Mouse (Mus musculus): ENCODE measurements around the gene Snapin. TPM values are rescaled to one million over a fixed set of nuclear protein-coding genes. Genes with fewer than 3 reads are reported as not detected.

Gene Snapin
- total RNA-seq, 2 experiments from 2014 or later: 31.7 to 35.5 TPM

DNA sequence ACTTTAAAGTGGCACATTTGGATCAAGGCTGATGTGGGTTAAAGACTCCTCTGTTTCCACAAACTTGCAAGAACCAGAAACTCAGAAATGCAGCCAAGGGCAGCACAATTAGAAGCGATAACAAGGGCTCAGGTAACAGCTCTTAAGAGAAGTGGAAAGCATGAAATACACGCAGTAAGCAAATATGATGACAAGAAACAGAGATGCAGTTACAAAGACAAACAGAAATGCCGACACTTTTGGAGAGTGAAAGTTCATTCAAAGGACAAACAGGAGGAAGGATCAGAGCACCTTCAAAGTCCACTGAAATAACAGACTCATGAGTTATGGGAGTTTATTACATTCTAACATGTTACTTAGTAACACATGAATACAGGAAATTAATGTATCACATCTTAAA is 15.5 kb upstream of the Snapin start:
- no peak for ATAC-seq (replicated peaks; ENCODE audit: poor library complexity, severe bottlenecking)

DNA sequence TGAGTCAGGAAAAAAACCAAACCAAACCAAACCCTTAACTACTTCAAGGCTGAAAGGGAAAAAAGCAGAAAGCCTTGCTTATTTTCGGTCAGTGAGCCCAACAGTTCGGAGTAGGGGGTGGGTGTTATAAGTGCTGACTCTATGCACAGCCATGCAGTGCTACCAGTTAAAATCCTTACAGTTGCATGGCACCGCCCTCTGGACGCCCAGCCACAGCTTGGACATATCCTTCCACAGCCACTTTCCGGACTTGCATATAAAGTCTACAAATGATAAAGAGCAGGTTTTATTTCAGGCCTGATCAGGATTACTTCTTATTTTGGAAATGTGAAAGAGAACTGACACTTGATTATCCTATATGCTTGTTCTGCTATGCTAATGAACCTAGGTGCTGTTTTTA is 14.4 kb upstream of the Snapin start:
- ATAC-seq (replicated peaks; ENCODE audit: poor library complexity, severe bottlenecking): no peak

DNA sequence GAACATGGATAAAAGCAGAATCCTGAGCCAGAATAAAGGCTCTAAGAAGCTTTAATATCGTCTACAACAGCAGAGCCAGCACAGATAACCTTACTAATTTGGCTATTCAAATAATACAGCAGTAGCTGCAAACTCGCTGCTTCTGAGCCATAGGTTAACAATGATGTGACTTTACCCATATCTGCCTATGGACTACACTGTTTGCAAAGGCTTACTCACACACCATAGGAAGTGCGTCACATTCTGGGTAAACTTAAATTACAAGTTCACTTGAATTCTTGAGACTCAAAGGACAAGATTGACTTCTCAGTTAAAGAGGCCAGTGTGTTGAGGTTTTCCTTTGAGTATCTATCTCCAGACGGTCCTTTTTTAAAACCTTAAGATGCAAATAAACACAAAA is 12.6 kb upstream of the Snapin start:
- no peak for ATAC-seq (replicated peaks; ENCODE audit: poor library complexity, severe bottlenecking)

DNA sequence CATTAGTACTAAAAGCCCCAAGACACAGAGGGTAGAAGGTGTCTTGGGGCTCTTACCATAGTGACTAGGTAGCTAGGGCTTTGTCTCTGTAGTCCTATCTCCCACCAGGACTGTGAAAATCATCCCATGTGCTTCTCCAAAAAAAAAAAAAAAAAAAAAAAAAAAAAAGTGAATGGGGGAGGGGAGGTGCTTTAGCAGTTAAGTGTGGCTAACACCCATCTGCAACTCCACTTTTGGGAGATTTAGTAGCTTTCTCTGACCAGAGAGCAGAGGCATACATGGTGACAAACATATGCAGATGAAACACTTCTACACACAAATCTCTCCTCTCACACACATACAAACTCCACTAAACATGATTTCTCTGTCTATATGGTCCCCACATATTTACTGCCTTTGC is 6.8 kb upstream of the Snapin start:
- ATAC-seq (replicated peaks; ENCODE audit: poor library complexity, severe bottlenecking): no peak

DNA sequence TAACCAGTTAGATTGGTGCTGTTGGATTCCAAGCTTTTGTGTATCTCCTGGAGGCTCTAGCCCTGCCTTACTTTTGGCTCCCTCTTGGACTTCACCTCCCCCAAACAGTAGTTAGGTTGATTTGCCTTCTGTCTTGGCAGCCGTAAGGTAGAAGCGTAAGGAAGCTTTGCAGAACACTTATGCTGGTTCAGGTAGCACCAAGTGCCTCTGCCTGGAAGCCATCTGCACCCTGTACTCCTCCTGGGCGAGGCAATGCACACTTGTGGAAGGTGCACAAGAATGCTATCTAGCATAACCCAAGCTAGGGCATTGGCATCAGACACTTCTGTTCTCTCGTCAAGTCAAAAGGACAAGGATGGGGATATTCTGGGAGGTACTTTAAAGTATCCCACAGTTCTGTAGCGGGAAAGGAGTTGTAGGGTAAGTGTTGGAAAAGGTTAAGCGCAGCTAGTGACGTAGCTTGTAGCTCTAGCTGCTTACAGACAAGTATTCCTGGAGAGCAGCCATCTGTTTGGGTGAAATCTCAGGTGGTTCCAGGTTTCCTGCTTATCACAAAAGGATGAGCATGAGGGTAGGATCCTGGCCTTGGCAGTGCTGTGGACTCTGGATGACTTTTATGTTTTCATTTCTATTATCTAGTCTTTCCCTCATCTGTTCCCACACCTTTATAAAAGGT is 5.2 kb upstream of the Snapin start:
- no peak for ATAC-seq (replicated peaks; ENCODE audit: poor library complexity, severe bottlenecking)

DNA sequence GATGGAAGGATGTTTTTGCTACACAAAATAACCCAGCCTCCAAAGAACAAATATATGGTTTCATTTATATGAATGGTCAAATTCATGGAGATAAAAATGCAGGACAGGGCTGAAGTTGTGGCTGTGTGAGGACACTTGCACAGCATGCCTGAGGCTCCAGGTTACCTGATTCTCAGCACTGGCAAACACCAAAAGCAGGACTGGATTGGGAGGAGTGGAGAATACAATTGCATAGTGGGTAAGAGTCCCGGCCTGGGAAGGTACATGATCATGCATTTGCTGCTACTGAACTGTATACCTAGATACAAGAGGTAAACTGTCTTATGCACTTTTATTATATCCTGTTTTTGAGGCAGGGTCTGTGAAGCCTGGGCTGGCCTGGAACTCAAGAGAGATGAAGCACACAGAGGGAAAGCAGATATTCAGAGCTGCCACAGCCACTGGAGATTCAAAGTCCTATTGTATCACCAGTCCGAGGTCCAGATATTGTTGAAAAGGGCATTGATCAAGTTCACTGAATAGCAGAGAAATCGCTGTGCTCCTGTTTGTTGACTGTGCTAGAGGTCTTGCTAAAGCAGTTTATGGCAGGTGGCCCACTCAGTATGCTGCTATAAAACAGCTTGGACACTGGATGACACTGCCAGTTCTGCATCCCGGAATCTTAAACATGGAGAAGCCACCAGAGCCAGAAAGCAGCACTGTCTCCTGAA is 3.2 kb upstream of the Snapin start:
- ATAC-seq (replicated peaks; ENCODE audit: poor library complexity, severe bottlenecking): no peak

DNA sequence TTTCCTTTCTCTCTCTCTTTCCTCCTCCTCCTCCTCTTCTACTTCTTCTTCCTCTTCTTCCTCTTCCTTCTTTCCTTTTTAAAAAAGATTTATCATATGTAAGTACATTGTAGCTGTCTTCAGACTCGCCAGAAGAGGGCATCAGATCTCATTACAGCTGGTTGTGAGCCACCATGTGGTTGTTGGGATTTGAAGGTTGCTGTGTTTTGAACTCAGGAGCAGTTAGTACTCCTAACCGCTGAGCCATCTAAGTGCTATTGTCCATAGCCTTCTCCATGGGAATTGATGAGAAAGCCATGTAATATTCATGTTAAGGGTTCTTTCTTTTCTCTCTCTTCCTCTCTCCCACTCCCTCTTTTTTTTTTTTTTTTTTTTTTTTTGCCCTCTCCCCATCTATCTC is 517 bp upstream of the Snapin start:
- peak; percentile 15; the same call in 1 of the 2 replicates for ATAC-seq (replicated peaks; ENCODE audit: poor library complexity, severe bottlenecking)

DNA sequence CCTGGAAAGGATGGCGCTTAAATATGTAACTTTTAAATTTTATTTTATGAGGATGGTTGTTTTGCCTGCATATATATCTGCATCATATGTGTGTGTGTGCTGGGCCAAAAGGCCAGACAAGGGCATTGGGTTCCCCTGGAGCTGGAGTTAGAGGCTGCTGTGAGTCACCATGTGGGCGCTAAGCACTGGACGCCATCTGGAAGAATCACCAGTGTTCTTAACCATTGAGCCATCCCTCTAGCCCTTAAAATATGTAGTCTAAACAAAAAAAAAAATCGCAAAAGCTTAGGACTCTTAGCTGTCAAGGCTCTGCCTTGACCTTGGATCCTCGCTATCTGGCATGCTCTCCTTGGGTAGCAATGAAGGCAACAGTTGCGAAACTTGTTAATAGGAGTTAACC is 2.3 kb downstream of the Snapin start:
- no peak for ATAC-seq (replicated peaks; ENCODE audit: poor library complexity, severe bottlenecking)

DNA sequence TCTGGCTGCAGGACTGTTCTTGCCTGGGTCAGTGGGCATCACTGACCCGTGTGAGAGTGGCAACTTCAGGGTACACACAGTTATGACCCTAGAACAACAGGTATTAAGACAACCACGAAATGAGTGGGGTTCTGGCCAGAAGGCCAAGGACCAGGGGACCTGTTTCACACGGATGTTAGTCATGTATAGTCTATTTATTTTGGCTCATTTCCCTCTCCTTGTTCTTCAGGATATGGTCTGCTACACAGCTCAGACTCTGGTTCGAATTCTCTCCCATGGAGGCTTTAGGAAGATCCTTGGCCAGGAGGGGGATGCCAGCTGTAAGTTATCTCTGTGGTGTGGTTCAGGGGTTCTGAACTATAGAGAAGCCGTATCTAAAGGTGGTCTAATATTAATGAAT is 3.8 kb downstream of the Snapin start:
- no peak for ATAC-seq (replicated peaks; ENCODE audit: poor library complexity, severe bottlenecking)

DNA sequence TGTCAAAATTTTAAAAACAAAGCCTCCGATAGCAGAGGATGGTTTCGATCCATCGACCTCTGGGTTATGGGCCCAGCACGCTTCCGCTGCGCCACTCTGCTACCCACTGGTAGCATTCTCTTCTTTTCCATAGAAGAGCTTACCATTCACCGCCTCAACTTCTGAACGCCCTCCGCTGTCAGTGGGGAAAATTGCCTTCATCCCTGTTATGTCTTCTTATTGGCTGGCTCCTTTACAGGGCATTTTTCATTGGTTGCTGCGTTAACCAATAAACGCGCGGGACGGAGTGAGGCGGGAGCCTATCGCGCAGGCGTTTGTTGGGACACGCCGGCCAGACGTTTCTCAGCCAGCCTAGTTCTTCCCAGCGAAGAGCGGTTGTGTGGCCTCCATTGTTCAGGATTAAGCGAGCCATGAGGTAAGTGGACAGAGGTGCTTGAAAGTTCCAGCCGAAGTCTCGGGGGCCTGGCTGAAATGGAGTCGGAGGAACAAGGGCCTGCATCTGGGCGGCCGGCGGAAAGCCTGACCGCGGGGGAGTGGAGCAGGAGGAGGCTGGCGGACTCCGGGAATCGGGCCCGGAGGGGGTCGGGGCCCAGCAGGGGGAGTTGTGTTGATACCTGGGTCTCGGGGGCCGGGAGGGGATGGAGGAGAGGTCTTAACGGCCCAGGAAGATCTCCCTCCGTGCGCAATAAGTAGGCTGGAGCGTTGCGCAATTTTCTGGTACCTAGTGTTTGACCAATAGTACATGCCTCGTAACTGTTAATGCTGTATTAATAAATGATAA is 14.8 kb downstream of the Snapin start, which contains the start of gene Ilf2:
Ilf2 (plus strand) TSS at position 296 of the 781 bp plus-strand sequence.
- peak; percentile 96 for ATAC-seq (replicated peaks; ENCODE audit: poor library complexity, severe bottlenecking)

DNA sequence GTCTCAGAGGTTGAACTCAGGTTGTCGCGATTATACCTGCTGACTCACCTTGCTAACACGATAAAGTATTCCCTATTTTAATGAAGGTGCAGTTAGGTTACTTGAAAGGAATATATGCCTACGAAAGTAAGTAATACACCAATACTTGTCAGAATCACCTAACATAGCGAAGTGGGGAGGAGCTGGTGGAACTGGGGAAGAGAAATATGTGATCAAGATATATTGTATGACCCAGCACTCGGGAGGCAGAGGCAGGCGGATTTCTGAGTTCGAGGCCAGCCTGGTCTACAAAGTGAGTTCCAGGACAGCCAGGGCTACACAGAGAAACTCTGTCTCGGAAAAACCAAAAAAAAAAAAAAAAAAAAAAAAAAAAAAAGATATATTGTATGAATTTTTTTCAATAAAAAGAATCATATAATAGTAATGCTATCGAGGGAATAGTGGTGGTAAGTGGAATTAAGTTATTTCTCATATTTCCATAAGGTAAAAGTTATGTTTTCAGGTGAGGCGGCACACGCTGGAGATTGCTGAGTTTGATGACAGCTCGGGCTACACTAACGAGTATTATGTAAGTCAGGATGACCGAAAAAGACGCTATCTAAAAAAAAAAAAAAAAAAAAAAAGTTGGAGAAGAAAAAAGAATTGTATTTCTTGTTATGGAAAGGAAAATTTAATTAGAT is 15.5 kb downstream of the Snapin start:
- ATAC-seq (replicated peaks; ENCODE audit: poor library complexity, severe bottlenecking): peak; percentile 10

DNA sequence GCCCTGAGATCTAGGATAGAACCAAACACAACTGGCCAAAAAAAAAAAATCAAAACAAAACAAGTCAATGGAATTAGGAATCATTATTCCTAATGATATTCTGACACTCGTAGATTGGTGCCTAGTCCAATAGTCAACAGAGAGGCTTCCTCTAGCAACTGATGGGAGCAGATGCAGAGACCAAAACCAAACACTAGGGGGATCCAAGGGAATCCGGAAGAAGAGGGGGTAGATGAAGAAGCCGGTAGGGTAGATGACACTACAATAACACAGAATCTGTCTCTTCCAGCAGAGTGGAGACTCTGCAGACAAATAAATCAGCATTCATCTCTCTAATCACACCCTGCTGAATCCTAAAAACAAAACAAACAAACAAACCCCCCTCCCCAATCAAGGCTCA is 18.6 kb downstream of the Snapin start:
- peak; percentile 40; the same call in 1 of the 2 replicates for ATAC-seq (replicated peaks; ENCODE audit: poor library complexity, severe bottlenecking)

DNA sequence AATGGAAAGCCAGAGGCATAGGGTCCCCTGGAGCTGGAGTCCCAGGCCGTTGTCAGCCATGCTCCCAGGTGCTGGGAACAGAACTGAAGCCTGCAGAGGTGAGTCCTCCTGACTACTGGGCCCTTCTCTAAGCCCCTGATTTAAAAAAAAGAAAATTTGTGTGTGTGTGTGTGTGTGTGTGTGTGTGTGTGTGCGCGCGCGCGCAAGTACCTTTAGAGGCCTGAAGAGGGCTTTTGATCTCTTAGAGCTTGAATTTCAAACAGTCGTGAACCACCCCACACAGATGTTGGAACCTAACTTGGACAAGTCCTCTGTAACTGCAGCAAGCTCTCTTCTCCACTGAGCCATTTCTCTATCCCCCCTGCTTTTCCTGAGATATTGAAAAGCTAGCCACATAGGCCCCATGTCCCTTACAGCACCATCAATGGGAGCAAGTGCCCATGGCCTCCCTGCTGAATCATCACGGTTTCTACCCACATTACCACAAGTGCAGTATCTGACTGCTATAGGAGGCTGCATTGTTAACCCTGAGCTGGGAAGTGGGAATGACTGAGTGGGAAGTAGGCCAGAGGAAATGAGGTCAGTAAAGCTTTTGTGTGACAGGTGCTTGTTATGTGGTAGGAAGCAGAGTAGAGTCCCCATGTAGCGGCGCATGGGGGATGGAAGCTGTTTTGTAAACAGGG is 23.1 kb downstream of the Snapin start:
- no peak for ATAC-seq (replicated peaks; ENCODE audit: poor library complexity, severe bottlenecking)

DNA sequence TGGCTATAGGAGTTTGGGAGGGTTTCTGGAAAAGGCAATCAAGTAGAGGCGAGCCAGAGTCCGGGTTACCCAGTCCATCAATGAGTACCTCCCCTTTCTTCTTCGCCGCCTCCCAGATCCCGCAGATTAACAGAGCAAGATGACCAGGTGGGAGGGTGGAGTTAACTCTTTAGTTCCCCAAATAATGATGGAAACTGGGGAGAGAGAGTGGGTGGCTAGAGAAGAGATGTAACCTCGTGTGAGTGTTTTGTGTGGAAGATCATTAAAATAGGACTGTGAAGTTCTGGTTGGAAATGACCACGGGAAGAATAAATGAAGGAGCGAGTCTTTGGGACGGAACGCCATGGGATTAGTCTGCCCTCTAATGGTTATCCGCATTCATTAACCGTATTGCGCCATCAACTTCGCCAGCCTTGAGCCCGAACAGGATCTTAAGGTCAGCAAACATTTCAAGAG is 24.5 kb downstream of the Snapin start:
- ATAC-seq (replicated peaks; ENCODE audit: poor library complexity, severe bottlenecking): peak; percentile 60

DNA sequence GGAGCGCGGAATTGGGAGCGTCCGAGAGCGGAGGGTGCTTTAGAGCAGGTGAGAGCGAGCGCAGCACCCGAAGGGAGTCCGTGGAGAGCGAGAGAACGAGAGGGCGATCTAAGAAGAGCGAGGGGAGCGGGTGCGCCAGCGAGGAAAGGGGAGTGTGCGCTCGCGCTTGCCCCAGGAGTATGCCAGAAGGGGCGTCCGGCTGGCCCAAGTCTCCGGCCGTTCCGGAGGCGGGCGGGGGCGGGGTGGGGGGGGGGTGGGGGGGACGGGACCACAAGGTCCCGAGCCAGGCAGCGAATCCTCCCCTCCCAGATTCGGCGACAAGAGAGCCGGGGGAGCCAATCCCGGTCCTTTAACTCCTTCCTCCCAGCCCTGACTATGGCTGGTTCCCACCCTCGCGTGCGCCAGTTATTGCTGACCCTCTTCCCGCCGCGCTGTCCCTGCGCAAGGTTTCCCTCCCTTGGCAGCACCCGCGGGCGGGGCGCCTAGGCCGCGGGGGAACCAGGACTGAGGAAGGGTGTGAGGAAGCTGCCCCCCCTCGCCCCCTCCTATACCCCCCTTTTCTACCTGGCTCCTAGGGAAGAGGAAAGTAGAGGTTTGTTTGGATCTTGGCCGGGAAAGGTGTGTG is 25.0 kb downstream of the Snapin start, which contains the start of gene Npr1:
Npr1 (minus strand) TSS at position 181 of the 625 bp plus-strand sequence.
- ATAC-seq (replicated peaks; ENCODE audit: poor library complexity, severe bottlenecking): 0 out of 2 replicates have a peak, but pooled peaks have one; percentile 17

DNA sequence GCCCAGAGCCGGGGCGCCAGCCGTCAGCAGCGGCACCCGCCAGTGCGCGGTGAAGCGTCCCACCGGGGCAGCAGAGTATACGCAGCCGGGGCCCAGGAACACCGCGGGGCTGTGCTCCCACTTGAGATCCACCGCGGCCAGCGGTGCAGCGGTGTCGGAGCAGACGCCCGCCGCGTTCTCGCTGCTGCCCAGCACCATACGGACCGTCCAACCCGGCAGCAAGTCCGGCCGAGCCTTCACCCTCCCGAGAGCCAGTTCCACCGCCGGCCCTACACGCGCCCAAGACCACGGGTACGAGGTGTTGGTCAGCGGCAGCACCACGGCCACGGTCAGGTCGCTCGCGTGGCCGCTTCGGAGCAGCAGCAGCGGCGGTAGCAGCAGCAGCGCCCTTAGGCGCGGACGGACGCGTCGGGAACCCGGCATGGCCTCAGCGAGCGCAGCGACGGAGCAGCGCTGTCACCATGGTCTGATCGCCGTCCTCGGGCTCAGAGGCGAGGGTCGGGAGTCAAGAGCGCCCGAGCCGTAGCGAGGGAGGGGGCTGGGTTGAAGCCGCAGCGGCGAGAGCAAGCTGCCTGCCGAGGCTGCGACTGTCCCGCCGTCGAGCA is 25.6 kb downstream of the Snapin start:
- peak; percentile 24; the same call in 1 of the 2 replicates for ATAC-seq (replicated peaks; ENCODE audit: poor library complexity, severe bottlenecking)

DNA sequence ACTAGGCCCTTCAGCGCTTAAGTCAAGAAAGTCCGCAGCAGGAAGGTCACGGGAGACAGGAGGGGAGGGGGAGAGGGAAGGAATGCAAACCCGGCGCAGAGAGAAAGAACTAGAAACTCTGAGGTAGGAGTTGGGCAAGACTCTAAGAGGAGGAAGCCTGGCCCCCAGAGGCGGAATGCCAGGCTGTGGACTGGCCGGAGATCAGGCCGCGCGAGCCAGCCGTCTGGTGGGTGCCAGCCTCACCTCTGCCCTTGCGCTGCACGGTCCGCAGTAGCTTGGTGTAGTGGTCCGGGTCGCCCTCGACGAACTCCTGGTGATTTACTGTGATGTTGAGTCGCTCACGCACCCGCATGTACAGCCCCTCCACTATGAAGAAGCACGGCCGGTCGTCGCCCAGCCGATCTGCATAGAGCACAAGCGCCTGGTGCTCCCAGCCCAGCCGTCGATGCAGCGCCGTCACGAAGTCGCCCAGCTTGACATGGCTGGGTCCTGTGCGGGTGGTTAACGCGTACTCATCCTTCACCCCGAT is 26.2 kb downstream of the Snapin start:
- ATAC-seq (replicated peaks; ENCODE audit: poor library complexity, severe bottlenecking): peak; percentile 52

DNA sequence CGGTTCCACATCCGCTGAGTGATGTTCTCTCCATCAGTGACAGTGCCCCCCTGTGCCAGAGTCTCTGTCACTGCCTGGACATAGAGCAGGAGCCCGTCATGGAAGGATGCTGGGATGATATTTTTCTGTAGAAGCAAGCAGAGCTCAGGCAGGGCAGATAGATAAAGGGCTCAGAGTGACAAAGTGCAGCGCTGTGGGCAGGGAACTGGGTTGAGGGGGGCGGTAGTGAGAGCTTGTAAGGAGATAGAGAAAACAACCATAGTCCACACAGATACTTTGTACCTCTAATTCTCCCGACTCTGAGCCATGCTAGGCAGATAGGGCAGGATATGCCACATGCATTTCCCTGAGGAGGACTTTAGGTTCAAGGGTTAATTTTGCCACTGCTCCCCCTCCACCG is 28.3 kb downstream of the Snapin start:
- ATAC-seq (replicated peaks; ENCODE audit: poor library complexity, severe bottlenecking): no peak

DNA sequence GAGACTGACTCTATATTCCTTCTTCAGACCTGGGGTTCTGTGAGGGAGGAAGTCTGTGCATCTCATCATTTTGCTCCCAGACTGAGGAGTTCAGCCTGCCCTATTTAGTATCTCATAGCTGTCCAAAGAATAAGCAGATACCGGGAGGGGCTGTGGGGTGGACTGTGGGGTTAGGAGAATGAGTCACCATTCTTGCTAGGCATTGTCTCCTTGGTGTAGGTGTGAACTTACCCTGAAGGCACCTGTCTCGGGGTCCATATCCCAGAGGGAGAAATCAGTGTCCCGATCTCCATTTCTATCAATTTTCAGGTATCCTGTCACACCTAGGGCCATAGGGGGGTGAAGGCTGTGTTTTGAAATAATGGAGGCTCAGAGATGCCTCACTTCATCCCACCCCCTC is 28.9 kb downstream of the Snapin start:
- ATAC-seq (replicated peaks; ENCODE audit: poor library complexity, severe bottlenecking): no peak
